Mouse (Mus musculus): ENCODE data around the gene Pde3a.

- TF ChIP-seq CTCF (IDR thresholded peaks at IDR 0.05; ENCODE audit: low read depth, low read length): no peak
- TF ChIP-seq POLR2A (IDR thresholded peaks at IDR 0.05; ENCODE audit: extremely low read depth, insufficient read depth, low read length): no peak
Observed at GRCm38 (mm10) chr6:141405496-141405895, 156.4 kb downstream of the Pde3a start.

Data from liver, adult 2 months (tissue).